ENCODE assay signal across 8 mouse cellular contexts in genomic region chr5:41884563-41884962, GRCm38 (mm10). TPM values are rescaled to one million over a fixed set of nuclear protein-coding genes. Genes with fewer than 3 reads are reported as not detected.
A peak's percentile ranks its signal among the peaks of the same experiment; 100 is the strongest.
DNase-seq lines count a peak whose midpoint lies in the region; ATAC-seq lines count a peak whose summit lies in the region.

No protein-coding gene starts in this region.

- H3K36me3 ChIP-seq in heart, embryonic 13.5 days, result no peaks in the 10 kb centered on the region

- no peaks in the 10 kb centered on the region for H3K9me3 ChIP-seq in heart, embryonic 13.5 days

- H3K27ac ChIP-seq in heart, embryonic 13.5 days (replicated peaks), result no peak overlapping the region

- no peak overlapping the region for H3K9ac ChIP-seq in heart, embryonic 13.5 days

- H3K4me3 ChIP-seq in heart, embryonic 13.5 days, result no peak overlapping the region

- peaks cover 16% of the 10 kb centered on the region; the same call in 1 of the 2 replicates for H3K27me3 ChIP-seq in heart, embryonic 13.5 days (replicated peaks)

- no peak for DNase-seq in heart, adult 8-10 months (ENCODE audit: low spot score)
- peak; percentile 13 for DNase-seq in Muller cell, postnatal 12 days (ENCODE audit: inconsistent ontology term)
- DNase-seq in cerebellum, postnatal 10 days, result peak; percentile 87 to 93
- DNase-seq in heart, postnatal 14 days, result peak; percentile 32 to 65
- peak; percentile 45 for DNase-seq in layer of hippocampus, adult 9-10 months (ENCODE audit: low spot score)
- peak; percentile 10 for DNase-seq in lung, postnatal 25 days (ENCODE audit: low spot score)
- peak; percentile 71 for DNase-seq in right cerebral cortex, postnatal 4 days

- intact Hi-C loops in heart, postnatal 14 days (cut with DNase I), result loop anchor here (10.0 kb wide), 2 partner anchors 90 to 1750 kb away; no protein-coding TSS in a partner anchor

- 18% methylated on average over 12 of the region's 12 CpGs for WGBS in heart, embryonic 13.5 days

- peak overlapping the region; percentile 30 for H3K4me2 ChIP-seq in heart, embryonic 13.5 days

- H3K4me1 ChIP-seq in heart, embryonic 13.5 days, result no peaks in the 10 kb centered on the region

- ATAC-seq in heart, embryonic 13.5 days (ENCODE audit: extremely low read depth, insufficient number of reproducible peaks, low FRiP score, low TSS enrichment), result no peak

RNA-seq across cellular contexts. Expression of gene Bod1l, which starts 40.4 kb away (rescaled TPM):
- polyA plus RNA-seq in heart, embryonic 13.5 days (2015; fragmentation: Nextera tagmentation; extraction: Ambion mirVana), result 13.7 and 14.4 TPM in 2 replicates
- 10 to 100 TPM; 18.0 to 18.6 (median 18.4) TPM for total RNA-seq in heart, adult 8-10 months (2022)
- total RNA-seq in heart, postnatal 14 days (2021), result 10 to 100 TPM; 17.5 to 18.6 TPM
